Mouse (Mus musculus): ENCODE data around the gene Vezt. TPM values are rescaled to one million over a fixed set of nuclear protein-coding genes. Genes with fewer than 3 reads are reported as not detected.

Vezt gene
- total RNA-seq (2022) = 10 to 100 TPM; 58.6 to 84.9 (median 69.7) TPM

DNA sequence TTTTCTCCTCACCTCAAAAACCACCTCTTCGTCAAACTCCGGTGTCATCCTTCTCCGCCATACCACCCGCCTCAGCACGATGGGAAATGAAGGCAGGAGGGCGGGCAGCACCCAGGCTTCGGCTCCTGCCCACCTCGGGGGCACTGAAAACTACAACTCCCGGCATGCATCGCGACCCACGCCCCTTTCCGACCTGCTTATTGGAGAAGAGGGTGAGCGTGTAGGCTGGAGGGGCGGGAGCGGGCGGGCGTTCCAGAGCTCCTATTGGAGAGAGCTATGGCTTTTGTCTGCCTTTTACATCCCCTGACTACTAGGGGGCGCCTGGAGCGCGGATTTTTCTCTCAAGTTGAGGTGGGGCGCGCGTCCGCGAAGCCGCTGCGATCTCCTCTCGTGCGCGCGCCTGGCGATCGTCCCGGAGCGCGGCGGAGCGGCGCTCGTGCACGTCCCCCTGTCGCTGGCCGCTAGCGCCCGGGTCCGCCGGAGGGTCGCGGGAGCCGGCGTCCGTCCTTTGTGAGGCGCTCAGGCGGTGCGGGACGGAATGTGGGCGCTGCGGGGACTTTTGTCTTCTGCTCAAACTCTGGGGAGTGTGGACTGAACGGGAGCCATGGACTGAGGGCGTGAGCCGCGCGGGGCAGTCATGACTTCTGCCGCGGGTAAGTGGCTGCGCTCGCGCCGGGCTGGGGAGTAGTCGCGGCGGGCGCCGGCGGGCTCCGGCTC, at the start of gene Vezt, which contains the start of gene Fgd6:
Vezt (minus strand) TSS at position 160 of the 717 bp plus-strand sequence.
Fgd6 (plus strand) TSS at position 344 of the 717 bp plus-strand sequence.
- DNase-seq (ENCODE audit: low spot score in 2 of 2) = peak; percentile 98 to 99

DNA sequence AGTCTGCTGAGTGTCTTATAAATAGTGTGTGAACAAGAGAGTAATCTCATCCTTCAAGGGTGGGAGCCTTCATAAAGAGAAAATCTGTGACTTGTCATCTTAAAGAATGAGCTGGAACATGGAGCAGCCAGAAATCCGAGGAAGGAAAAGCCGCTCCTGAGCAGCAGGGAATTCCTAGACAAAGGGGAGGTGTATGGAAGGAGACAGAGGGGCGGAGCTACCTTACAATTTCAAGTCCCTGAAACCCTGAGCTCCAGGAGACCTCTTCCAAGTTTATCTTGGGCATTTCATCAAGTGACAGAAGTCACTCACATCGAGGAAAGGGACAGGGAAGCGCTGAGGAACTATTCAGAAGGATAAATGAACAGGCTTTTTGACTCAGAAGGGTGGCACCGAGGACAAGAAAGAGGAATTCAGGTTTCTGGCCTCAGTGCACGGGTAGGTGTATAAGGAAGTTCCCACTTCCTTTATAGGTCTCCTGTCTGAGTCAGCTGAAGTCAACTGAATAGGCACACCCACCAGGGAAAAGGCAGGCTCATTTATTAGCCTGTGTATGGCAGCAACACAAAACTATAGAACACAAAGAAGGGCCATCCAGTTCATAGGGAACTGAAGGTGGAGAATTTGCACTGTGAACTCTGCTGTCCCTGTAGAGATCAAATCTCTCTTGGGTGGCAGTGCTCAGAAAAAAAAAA, 46.6 kb upstream of the Vezt start:
- no peak for DNase-seq (ENCODE audit: low spot score in 2 of 2)

GRCm38 (mm10) chr10:94080740-94081139, 45.1 kb upstream of the Vezt start:
- no peak for DNase-seq (ENCODE audit: low spot score in 2 of 2)

- no peak for DNase-seq (ENCODE audit: low spot score in 2 of 2)
Observed at GRCm38 (mm10) chr10:94076966-94077825, 41.6 kb upstream of the Vezt start.

GRCm38 (mm10) chr10:94072916-94073465, 37.4 kb upstream of the Vezt start:
- no peak for DNase-seq (ENCODE audit: low spot score in 2 of 2)

- no peak for DNase-seq (ENCODE audit: low spot score in 2 of 2)
Observed at GRCm38 (mm10) chr10:94072261-94072915, 36.8 kb upstream of the Vezt start.

DNA sequence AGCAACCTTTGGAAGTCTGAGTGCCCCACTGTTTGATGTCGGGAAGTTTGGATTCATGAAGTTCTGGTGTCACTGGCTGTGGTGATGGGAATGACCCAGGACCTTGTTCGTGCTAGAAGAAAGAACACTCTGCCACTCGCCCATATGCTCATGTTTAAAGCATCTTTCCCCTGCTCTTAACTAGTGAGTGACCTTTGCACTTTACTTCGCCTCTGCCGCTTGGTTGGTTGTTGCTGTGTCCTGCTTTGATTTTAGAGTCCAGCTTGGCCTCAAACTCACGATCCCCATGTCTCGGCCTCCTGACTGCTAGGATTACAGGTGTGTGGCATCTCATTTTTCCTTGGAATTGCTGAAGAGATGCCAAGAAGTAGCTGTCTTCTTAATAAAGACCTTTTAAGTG, 36.0 kb upstream of the Vezt start:
- DNase-seq (ENCODE audit: low spot score in 2 of 2) = no peak

- DNase-seq (ENCODE audit: low spot score in 2 of 2) = peak in 1 of 2 experiments; percentile 22
Observed at GRCm38 (mm10) chr10:94068701-94069100, 33.1 kb upstream of the Vezt start.

GRCm38 (mm10) chr10:94066896-94067295, 31.3 kb upstream of the Vezt start:
- DNase-seq (ENCODE audit: low spot score in 2 of 2) = no peak

DNA sequence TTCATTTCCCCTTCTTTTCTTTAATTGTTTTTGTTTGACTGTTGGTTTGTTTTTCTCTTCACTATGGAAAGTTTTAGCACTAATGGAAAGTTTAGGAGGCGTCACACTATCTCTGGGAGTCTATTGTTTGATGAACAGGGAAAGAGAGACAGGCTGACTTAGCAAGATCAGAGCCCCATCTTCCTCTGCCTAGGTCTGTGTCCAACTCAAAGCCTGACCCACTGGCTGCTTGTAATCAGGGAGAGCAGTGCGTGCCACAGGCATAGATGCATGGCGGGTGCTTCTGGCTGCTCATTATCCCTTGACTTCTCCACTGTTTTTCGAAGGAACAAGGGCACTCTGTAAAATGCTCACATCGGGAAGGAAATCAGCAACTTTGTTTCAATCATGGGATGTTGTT, 26.7 kb upstream of the Vezt start:
- DNase-seq (ENCODE audit: low spot score in 2 of 2) = no peak

DNA sequence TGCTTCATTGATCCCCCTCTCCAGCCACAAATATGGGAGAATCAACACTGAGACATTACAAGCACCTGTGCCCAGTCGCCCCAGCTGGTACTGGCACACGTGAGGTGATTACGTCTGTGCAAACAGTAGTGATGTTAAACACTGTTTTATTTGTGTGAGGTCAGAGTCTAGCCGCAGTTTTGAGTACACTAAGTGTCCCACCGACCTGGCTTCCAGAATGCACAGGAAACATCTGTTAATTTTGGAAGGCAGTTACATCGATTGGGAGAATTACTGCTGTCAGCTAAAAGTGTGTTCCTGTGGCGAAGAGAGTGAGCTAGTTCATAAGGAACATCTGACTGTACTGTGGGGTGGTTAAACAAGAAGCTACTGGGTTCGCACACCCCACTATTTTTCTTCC, 24.6 kb upstream of the Vezt start:
- DNase-seq (ENCODE audit: low spot score in 2 of 2) = no peak

DNA sequence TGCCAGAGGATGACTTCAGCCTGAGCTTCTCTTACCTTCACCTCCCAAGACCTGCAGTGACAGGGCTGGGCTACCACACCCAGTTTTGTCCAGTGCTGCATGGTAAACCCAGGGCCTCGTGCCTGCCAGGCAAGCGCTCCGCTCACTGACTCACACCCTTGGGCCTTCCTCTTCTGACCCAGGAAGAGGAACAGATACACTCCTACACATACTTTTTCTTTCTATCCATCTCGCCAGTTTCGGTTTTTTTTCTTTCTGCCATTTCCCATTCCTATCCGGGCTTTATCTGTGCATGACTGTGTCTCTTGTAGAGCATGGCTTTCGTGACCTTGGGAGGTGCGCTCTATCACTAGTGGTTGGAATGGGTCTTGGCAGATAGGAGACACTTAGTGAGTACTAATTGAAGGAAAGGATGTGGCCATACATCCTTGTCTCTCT, 24.0 kb upstream of the Vezt start:
- no peak for DNase-seq (ENCODE audit: low spot score in 2 of 2)

GRCm38 (mm10) chr10:94056487-94056886, 20.9 kb upstream of the Vezt start:
- no peak for DNase-seq (ENCODE audit: low spot score in 2 of 2)

- DNase-seq (ENCODE audit: low spot score in 2 of 2) = no peak
Observed at GRCm38 (mm10) chr10:94050736-94051135, 15.1 kb upstream of the Vezt start.

DNA sequence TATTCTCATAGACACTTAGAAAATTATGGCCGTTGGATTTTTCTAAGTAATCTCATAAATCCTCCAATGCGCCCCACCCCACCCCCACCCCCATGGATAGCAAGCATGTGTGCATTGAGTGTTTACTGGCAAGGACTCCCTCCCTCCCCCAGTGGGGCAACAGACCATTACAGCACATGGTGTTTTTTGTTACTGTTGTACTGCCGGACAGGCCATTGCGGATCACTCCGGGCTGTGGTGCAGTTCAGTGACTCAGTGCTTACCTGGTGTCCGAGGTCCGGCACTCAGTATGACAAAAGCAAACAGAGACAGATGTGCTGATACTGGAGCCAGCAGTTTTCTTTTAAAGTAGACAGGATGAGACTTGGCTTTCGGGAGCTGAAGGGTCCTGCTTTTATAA, 13.5 kb upstream of the Vezt start:
- no peak for DNase-seq (ENCODE audit: low spot score in 2 of 2)

GRCm38 (mm10) chr10:94047845-94048559, 12.4 kb upstream of the Vezt start:
- DNase-seq (ENCODE audit: low spot score in 2 of 2) = no peak

DNA sequence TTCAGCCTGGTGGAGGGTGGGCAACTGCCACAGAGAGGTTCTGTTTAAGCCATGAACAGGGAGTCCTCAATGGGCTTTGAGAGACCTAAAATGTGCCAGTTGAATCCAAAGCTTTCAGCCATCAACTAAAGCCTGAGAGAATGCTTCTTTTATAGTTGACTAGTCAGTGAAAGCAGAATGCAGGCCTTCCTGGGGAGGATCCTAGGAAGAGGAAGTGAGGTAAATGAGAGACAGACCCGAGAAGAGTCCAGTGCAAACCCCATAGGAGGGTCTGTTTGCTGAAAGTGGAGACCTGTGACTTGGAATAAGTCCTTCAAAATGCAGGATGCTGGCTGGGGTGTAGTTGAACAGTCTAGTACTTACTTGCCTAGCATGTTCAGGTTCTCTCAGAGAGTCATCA, 11.4 kb upstream of the Vezt start:
- DNase-seq (ENCODE audit: low spot score in 2 of 2) = no peak

- no peak for DNase-seq (ENCODE audit: low spot score in 2 of 2)
Observed at GRCm38 (mm10) chr10:94045301-94045700, 9.7 kb upstream of the Vezt start.

DNA sequence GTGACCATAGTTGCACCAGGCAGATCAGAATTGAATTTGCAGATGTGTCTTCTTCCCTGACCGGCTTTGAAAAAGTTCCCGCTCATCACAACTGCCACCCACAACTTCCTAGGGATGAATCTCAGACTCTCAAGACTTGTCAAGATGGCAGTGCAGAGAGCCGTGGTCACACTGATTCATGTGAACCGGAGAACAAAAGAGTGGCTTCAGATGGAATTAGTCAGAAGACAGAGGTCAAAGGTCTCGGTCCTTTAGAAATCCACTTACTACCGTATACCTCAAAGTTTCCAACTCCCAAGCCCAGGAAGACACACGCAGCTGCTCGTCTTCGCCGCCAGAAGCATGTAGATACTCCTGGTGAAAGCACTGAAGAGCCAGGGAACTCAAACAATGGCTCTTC, 8.3 kb upstream of the Vezt start:
- DNase-seq (ENCODE audit: low spot score in 2 of 2) = no peak
